Mouse (Mus musculus): Measurements from ENCODE around the gene Wdr5. TPM values are rescaled to one million over a fixed set of nuclear protein-coding genes. Genes with fewer than 3 reads are reported as not detected.

Gene Wdr5
- polyA plus RNA-seq (2016; fragmentation: Nextera tagmentation; extraction: Ambion mirVana), result 94.0 and 95.2 TPM in 2 replicates

- Histone ChIP-seq H3K4me3 (peak within 1 kb of the TSS; percentile 94), H3K4me1 (peaks cover 28% of the 10 kb centered on the region), H3K9me3 (replicated peaks) (no peaks in the 10 kb centered on the region), H3K27me3 (ENCODE audit: low read depth, poor library complexity, severe bottlenecking) (no peaks in the 10 kb centered on the region), H3K36me3 (peaks cover 21% of the 10 kb centered on the region), H3K27ac (peak within 1 kb of the TSS; percentile 95)
- peak; percentile 99 for DNase-seq (ENCODE audit: low spot score)
- under 1% methylated on average over 57 of the region's 57 CpGs for WGBS
These were observed at the start of gene Wdr5 for GRCm38 (mm10) chr2:27514639-27515328. Gene Wdr5 (plus strand): TSS chr2:27515157.

- Histone ChIP-seq H3K4me3 (no peak overlapping the region), H3K9me3 (replicated peaks) (no peaks in the 10 kb centered on the region), H3K27me3 (ENCODE audit: low read depth, poor library complexity, severe bottlenecking) (no peaks in the 10 kb centered on the region), H3K4me1 (peaks cover 51% of the 10 kb centered on the region), H3K36me3 (peaks cover 90% of the 10 kb centered on the region), H3K27ac (no peak overlapping the region)
- no peak for DNase-seq (ENCODE audit: low spot score)
- 78% methylated on average over 4 of the region's 4 CpGs for WGBS
These were observed 45.5 kb upstream of the Wdr5 start for GRCm38 (mm10) chr2:27469292-27469990.

DNA sequence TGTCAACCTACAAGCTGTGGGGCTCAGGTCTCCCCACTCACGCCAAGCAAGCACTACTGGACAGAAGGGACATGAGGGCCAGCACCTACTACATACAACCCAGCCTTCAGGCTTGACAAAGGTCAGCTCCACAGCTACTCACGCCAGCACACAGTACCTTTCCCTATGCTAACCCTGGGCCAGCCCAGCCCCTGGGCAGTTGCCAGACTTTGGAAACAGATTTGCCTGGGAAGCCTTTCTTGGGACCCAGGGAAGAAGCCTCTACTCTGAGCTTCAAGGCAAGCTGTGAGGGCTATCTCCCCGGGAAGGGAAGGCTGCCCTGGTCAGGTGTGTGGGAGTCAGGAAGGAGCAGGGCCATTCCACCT, 45.0 kb upstream of the Wdr5 start:
- H3K27me3 ChIP-seq (ENCODE audit: low read depth, poor library complexity, severe bottlenecking), result no peaks in the 10 kb centered on the region
- H3K36me3 ChIP-seq, result peaks cover 85% of the 10 kb centered on the region
- H3K9me3 ChIP-seq (replicated peaks), result no peaks in the 10 kb centered on the region
- H3K4me1 ChIP-seq, result peaks cover 51% of the 10 kb centered on the region
- no peak overlapping the region for H3K27ac ChIP-seq
- WGBS, result 71% methylated on average over 3 of the region's 3 CpGs
- H3K4me3 ChIP-seq, result no peak overlapping the region
- no peak for DNase-seq (ENCODE audit: low spot score)

- Histone ChIP-seq H3K27ac (no peak overlapping the region), H3K4me3 (no peak overlapping the region), H3K27me3 (ENCODE audit: low read depth, poor library complexity, severe bottlenecking) (no peaks in the 10 kb centered on the region), H3K36me3 (peaks cover 79% of the 10 kb centered on the region), H3K4me1 (peaks cover 51% of the 10 kb centered on the region), H3K9me3 (replicated peaks) (no peaks in the 10 kb centered on the region)
- 92% methylated on average over 2 of the region's 2 CpGs for WGBS
- DNase-seq (ENCODE audit: low spot score), result no peak
These were observed 44.4 kb upstream of the Wdr5 start for GRCm38 (mm10) chr2:27470535-27470934.

GRCm38 (mm10) chr2:27471170-27471584, 43.8 kb upstream of the Wdr5 start:
- DNase-seq (ENCODE audit: low spot score), result no peak
- Histone ChIP-seq H3K4me1 (peaks cover 52% of the 10 kb centered on the region), H3K9me3 (replicated peaks) (no peaks in the 10 kb centered on the region)

GRCm38 (mm10) chr2:27473061-27473765, 41.7 kb upstream of the Wdr5 start:
- Histone ChIP-seq H3K27ac (no peak overlapping the region), H3K36me3 (peaks cover 52% of the 10 kb centered on the region)

More at GRCm38 (mm10) chr2:27471170-27471584, 43.8 kb upstream of the Wdr5 start:
- no peak overlapping the region for H3K4me3 ChIP-seq
- H3K36me3 ChIP-seq, result peaks cover 73% of the 10 kb centered on the region
- no peak overlapping the region for H3K27ac ChIP-seq
- H3K27me3 ChIP-seq (ENCODE audit: low read depth, poor library complexity, severe bottlenecking), result no peaks in the 10 kb centered on the region

GRCm38 (mm10) chr2:27473911-27474310, 41.0 kb upstream of the Wdr5 start:
- H3K27ac ChIP-seq, result peak overlapping the region; percentile 99
- no peaks in the 10 kb centered on the region for H3K27me3 ChIP-seq (ENCODE audit: low read depth, poor library complexity, severe bottlenecking)
- 26% methylated on average over 4 of the region's 4 CpGs for WGBS
- H3K4me3 ChIP-seq, result peak overlapping the region; percentile 83
- H3K9me3 ChIP-seq (replicated peaks), result no peaks in the 10 kb centered on the region
- H3K4me1 ChIP-seq, result peaks cover 59% of the 10 kb centered on the region
- DNase-seq (ENCODE audit: low spot score), result no peak
- peaks cover 45% of the 10 kb centered on the region for H3K36me3 ChIP-seq

More at GRCm38 (mm10) chr2:27473061-27473765, 41.7 kb upstream of the Wdr5 start:
- peaks cover 59% of the 10 kb centered on the region for H3K4me1 ChIP-seq
- H3K4me3 ChIP-seq, result peak overlapping the region; percentile 83
- no peak for DNase-seq (ENCODE audit: low spot score)
- no peaks in the 10 kb centered on the region for H3K27me3 ChIP-seq (ENCODE audit: low read depth, poor library complexity, severe bottlenecking)
- no peaks in the 10 kb centered on the region for H3K9me3 ChIP-seq (replicated peaks)
- WGBS, result 76% methylated on average over 7 of the region's 7 CpGs

DNA sequence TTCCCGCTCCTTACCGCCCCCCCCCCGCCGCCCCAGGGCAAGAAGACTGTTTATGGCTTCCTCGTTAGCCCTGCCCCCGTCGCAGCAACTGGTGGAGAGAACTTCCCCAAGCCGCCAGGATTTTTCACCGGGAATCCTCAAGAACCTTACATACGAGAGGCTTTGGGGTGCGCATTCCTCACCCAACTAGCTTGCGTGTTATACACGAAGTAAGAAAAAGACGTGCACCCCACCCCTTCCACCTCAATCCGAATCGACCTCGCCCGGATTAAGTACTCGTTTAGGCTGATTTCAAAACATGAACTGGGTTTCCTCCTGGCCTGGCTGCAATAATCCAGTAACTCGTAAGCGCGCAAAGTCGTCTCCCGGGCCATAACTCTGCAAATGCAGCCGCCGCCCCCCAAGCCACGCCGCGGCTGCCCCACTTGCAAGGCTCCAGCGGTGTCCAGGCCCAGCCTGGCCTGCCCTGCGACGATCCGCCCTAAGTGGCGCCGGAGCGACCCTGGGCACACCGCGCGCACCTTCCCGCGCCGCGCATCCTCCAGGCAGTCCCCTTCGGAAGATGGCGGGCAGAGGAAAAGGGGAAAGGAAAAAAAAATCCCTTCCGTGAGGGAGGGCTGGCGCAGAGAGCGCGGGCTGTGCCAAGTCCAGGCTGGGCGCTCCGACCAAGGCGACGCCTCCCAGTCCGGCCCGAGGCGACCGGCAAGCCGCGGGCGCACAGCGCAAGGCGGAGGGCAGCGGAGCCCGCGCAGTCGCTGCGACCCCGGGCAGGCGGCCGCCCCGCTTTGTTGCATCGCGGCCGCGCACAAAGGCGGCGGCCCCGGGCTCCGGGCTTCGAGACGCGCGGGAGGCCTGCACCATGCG, 40.1 kb upstream of the Wdr5 start:
- Histone ChIP-seq H3K36me3 (peaks cover 36% of the 10 kb centered on the region), H3K9me3 (replicated peaks) (no peaks in the 10 kb centered on the region), H3K27me3 (ENCODE audit: low read depth, poor library complexity, severe bottlenecking) (no peaks in the 10 kb centered on the region), H3K4me1 (peaks cover 53% of the 10 kb centered on the region), H3K27ac (peak overlapping the region; percentile 99), H3K4me3 (peak overlapping the region; percentile 83)
- 0% methylated on average over 82 of the region's 84 CpGs for WGBS
- peak; percentile 70 for DNase-seq (ENCODE audit: low spot score)

DNA sequence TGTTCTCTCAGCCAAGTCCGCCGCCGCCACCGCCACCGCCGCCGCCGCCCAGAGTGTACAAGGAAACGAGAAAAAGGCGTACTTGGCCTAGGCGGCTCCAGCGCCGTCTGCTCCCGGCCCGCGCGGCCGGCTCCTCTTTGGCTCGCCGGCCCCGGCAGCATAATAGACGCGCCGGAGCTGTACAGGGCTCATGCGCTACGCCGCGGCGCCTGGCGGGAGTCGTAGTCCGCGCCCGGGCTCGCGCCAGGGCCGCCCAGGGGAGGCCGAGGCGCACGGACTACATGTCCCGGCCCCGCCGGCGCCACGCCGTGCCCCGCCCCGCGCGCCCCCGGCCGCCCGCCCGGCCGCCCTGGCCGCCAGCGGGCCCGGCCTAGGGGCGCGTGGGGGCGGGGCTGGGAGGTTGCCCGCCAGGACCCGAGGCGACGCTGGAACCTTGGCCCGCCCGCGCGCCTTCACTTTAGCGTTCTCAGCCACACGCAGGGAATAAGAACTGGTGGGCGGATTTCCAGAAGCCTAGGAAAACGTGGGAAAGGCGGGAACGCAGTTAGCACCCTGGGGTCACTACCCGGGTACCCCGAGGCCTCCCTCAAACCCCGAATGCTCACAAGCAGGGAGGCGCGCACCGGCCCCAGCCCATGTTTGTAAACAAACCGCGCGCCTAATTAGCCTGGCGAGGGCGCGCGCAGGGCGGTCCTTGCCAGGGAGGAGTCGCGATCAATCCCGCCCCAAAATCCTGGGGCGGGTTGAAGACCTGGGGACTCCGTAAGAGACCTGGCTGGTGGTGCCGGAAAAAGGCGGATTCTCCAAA, 39.3 kb upstream of the Wdr5 start:
- under 1% methylated on average over 96 of the region's 96 CpGs for WGBS
- H3K27me3 ChIP-seq (ENCODE audit: low read depth, poor library complexity, severe bottlenecking), result no peaks in the 10 kb centered on the region
- peaks cover 45% of the 10 kb centered on the region for H3K4me1 ChIP-seq
- peak overlapping the region; percentile 99 for H3K27ac ChIP-seq
- peak overlapping the region; percentile 83 for H3K4me3 ChIP-seq
- H3K9me3 ChIP-seq (replicated peaks), result no peaks in the 10 kb centered on the region
- H3K36me3 ChIP-seq, result peaks cover 28% of the 10 kb centered on the region
- peak; percentile 91 for DNase-seq (ENCODE audit: low spot score)

DNA sequence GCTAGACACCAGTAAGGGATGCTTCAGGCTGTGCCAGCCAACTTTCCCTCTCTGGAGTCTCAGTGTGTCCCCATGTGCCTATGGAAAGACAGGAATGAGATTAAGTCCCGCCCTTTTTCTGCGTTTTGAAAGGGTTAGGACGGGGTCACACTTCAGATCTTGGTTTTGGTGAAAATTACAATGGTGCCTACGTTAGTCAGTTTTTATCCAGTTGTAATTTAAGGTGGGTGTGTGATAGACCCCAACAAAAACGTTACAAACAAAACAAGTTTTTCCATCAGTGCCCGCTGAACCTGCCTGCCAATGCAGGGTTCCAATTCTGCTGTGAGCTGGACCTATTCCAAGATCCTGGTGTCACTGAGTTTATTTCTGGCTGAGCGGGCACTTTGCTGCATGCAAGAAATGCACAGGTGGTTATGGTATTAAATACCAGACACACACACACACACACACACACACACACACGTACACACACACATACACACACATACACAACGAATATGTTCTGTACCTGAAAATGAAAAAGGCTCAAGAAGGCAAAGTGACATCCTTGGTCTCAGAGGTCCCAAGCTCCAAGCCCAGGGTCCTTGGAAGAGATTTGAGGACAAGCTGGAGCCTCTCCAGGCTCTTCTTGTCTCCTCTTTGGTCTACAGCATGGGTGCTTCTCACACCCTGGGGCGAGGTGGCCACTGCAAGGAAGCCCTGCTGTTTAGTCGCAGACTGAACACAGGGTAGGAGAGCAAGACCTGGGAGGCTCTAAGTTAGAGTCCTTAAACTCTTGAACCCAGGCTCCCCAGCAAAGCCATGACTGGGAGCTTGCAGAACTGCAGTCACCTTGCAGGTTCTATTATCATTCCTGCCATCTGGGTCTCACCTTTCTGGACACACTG, 38.4 kb upstream of the Wdr5 start:
- H3K36me3 ChIP-seq, result peaks cover 19% of the 10 kb centered on the region
- H3K27me3 ChIP-seq (ENCODE audit: low read depth, poor library complexity, severe bottlenecking), result no peaks in the 10 kb centered on the region
- peak overlapping the region; percentile 83 for H3K4me3 ChIP-seq
- peaks cover 37% of the 10 kb centered on the region for H3K4me1 ChIP-seq
- H3K27ac ChIP-seq, result peak overlapping the region; percentile 99
- DNase-seq (ENCODE audit: low spot score), result no peak
- H3K9me3 ChIP-seq (replicated peaks), result no peaks in the 10 kb centered on the region
- 37% methylated on average over 11 of the region's 11 CpGs for WGBS

- 87% methylated on average over 4 of the region's 4 CpGs for WGBS
- H3K27ac ChIP-seq, result no peak overlapping the region
- DNase-seq (ENCODE audit: low spot score), result no peak
These were observed 35.1 kb upstream of the Wdr5 start for GRCm38 (mm10) chr2:27479821-27480220.

More at GRCm38 (mm10) chr2:27479821-27480220, 35.1 kb upstream of the Wdr5 start:
- no peaks in the 10 kb centered on the region for H3K27me3 ChIP-seq (ENCODE audit: low read depth, poor library complexity, severe bottlenecking)
- no peaks in the 10 kb centered on the region for H3K9me3 ChIP-seq (replicated peaks)
- no peak overlapping the region for H3K4me3 ChIP-seq
- no peaks in the 10 kb centered on the region for H3K36me3 ChIP-seq
- H3K4me1 ChIP-seq, result peaks cover 8% of the 10 kb centered on the region

All from limb, embryonic 10.5 days (tissue).